Mouse (Mus musculus) forebrain, embryonic 16.5 days (tissue): ENCODE data around the gene Zfp423. TPM values are rescaled to one million over a fixed set of nuclear protein-coding genes. Genes with fewer than 3 reads are reported as not detected.
A peak's percentile ranks its signal among the peaks of the same experiment; 100 is the strongest.

Source experiments
- ATAC-seq: fragments of 200-750 bp; cut with Nextera tagmentation; 2 replicates; pipeline ENCODE4 v1.8.0; 2017; ENCODE audit warnings: mild to moderate bottlenecking, moderate library complexity
- H3K27ac ChIP-seq: fragments of 300-500 bp; sonication (generic); 2 replicates; pipeline ENCODE4 v1.5.1; 2014; ENCODE audit warnings: low read length, control low read depth
- H3K27me3 ChIP-seq: fragments of 300-500 bp; sonication (generic); replicated peaks from 2 replicates; pipeline ENCODE4 v1.6.1; 2014; ENCODE audit warnings: low read length; ENCODE audit not compliant: control insufficient read depth, insufficient read depth
- H3K36me3 ChIP-seq: fragments of 300-500 bp; sonication (generic); 2 replicates; pipeline ENCODE4 v1.6.1; 2014; ENCODE audit not compliant: control insufficient read depth, insufficient read depth
- H3K4me1 ChIP-seq: fragments of 300-500 bp; sonication (generic); replicated peaks from 2 replicates; pipeline ENCODE4 v1.6.1; 2014; ENCODE audit warnings: low read length; ENCODE audit not compliant: control insufficient read depth, insufficient read depth
- H3K4me2 ChIP-seq: fragments of 300-500 bp; sonication (generic); 2 replicates; pipeline ENCODE4 v1.6.1; 2014; ENCODE audit warnings: mild to moderate bottlenecking, low read length, control low read depth
- H3K4me3 ChIP-seq: fragments of 300-500 bp; sonication (generic); replicated peaks from 2 replicates; pipeline ENCODE4 v1.5.1; 2014; ENCODE audit warnings: mild to moderate bottlenecking, low read length, control low read depth
- H3K9ac ChIP-seq: fragments of 300-500 bp; sonication (generic); replicated peaks from 2 replicates; pipeline ENCODE4 v1.6.1; 2014; ENCODE audit warnings: low read depth, low read length, control low read depth
- H3K9me3 ChIP-seq: fragments of 300-500 bp; sonication (generic); 2 replicates; pipeline ENCODE4 v1.6.1; 2016; ENCODE audit warnings: low read length; ENCODE audit not compliant: control insufficient read depth
- WGBS: fragments of 180-500 bp; shearing (Covaris S2); extraction: QIAGEN DNeasy Blood & Tissue Kit; methylation state at CpG from one replicate; pipeline ENCODE4 v1.1.7; 2014; 5-methylcytosine and 5-hydroxymethylcytosine counted together
- polyA plus RNA-seq: library from polyadenylated mRNA; unstranded; fragments of >200 nt; fragmentation: Nextera tagmentation; extraction: Ambion mirVana; gene quantifications from 2 replicates; pipeline ENCODE4 v1.2.1, GENCODE M21; 2015

The Zfp423 gene
- polyA plus RNA-seq, 1 experiment from 2014 or later = 20.6 TPM

DNA sequence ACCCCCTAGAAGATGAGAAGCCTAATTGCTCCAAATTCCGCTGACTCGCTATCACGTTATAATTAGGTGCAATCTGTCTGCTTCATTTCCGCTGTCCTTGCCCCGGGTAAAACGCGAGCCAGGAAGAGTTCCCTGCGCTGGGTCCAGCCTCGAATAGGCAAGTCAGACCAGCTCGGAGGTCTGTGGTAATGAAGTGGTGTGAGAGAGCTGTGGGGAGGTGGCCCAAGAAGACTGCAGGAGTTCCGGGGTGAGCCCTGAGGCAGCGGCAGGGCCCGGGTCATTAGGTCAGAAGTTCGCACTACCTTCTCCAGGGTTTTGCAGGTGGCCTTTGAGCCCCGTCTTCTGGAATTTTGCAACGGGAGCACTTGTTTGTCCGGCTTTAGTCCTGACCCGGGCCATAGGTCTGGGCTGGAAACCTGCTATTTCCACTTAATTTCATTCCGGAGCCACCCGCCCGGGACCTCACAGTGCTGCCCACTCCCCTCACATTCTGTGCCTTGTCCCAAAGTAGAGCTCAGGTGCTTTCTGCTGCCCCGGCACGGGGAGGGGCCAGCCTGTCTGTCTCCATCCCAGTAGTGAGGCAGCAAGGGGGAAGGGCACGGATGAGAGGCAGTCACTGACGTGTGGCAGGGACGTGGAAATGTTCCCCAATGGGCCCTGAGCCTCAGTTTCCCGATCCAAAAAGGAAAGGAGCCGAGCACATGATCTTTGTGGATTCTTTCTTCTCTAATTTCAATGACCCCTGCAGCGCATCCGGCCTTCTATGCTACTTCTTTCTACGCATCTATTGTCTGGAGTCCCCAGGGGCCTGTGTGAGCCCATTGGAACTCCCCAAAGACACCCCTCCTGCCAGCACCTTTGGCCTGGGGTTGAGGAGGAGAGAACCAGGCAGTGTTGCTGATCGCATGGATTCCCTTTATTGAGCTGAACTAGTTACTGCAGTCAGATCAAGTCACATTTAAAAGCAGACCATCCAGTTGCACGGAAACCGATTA is 298.2 kb downstream of the Zfp423 start:
- Histone ChIP-seq H3K4me3 (no peak overlapping the region), H3K4me1 (peaks cover 46% of the 10 kb centered on the region), H3K4me2 (peak overlapping the region; percentile 62), H3K27ac (no peak overlapping the region), H3K27me3 (no peaks in the 10 kb centered on the region), H3K9ac (no peak overlapping the region), H3K36me3 (no peaks in the 10 kb centered on the region), H3K9me3 (no peaks in the 10 kb centered on the region)
- 12% methylated on average over 34 of the region's 34 CpGs for WGBS
- no peak for ATAC-seq

DNA sequence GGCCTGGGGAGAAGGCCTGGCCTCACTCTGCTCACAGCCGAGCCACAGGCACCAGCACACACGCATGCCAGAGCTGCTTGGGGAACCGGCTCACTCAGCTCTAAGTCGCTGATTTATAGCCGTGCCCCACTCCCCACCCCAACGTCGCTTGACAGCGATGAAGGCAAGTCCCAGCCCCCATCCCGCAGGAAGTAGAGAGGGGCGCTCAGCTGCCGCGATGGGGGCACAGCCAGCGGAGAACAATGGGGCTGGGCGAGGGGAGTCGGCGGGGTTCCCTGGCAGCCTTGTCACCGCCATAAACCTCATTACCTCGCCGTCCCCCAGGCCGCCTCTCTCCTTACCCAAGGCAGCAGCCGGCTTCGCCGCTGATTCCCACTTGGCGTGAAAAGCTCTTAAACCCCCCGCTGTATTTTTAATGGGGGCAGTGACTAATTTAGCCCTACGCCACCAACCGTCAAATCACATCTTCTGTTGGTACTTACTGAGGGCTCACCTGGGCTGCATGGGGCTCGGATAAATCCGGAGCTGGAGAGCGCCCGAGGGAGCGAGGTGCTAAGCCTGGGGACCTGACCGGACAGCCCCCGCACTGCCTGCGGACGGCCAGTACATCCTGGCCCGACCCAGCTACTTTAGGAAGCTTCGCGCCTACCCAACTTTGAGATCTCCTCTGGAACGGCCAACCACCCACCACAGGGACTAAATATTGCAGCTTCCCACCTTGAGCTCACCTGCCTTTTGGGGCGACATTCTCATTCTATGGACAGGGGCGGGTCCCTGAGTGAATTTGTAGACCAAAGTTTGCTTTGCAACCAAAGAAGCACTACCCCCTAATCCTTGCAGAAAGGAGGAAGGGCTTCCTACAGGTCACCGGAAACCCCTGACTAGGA is 299.1 kb downstream of the Zfp423 start:
- Histone ChIP-seq H3K4me1 (peaks cover 48% of the 10 kb centered on the region), H3K27me3 (no peaks in the 10 kb centered on the region), H3K9me3 (no peaks in the 10 kb centered on the region), H3K4me2 (peak overlapping the region; percentile 62), H3K4me3 (peak overlapping the region; percentile 37), H3K27ac (no peak overlapping the region), H3K9ac (peak overlapping the region; percentile 45), H3K36me3 (no peaks in the 10 kb centered on the region)
- peak; percentile 27 for ATAC-seq
- WGBS = 3% methylated on average over 43 of the region's 43 CpGs

DNA sequence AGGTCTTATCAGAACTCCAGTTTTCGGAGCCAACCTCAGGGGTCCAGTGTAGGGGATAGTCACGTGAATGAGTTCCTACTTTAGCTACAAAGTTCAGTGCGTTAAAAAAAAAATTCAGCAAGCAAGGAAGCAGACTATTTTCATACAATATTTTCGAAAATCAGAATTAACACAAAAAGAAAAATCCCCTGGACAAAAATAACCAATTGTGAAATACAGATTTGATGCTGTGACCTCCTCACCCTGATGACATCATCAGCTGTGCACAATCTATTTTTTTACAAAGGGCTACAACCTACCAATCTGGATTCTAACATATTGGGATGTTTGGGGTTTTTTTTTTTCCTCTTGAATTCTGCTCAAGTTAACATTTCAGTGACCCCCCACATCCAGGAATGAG is 301.9 kb downstream of the Zfp423 start:
- H3K4me3 ChIP-seq = no peak overlapping the region
- H3K4me1 ChIP-seq = peaks cover 34% of the 10 kb centered on the region
- no peak overlapping the region for H3K9ac ChIP-seq
- peaks cover 3% of the 10 kb centered on the region; the same call in 1 of the 2 replicates for H3K9me3 ChIP-seq
- no peak overlapping the region for H3K4me2 ChIP-seq
- no peaks in the 10 kb centered on the region for H3K36me3 ChIP-seq
- WGBS = 83% methylated on average over 4 of the region's 4 CpGs
- no peaks in the 10 kb centered on the region for H3K27me3 ChIP-seq
- H3K27ac ChIP-seq = no peak overlapping the region
- ATAC-seq = no peak

DNA sequence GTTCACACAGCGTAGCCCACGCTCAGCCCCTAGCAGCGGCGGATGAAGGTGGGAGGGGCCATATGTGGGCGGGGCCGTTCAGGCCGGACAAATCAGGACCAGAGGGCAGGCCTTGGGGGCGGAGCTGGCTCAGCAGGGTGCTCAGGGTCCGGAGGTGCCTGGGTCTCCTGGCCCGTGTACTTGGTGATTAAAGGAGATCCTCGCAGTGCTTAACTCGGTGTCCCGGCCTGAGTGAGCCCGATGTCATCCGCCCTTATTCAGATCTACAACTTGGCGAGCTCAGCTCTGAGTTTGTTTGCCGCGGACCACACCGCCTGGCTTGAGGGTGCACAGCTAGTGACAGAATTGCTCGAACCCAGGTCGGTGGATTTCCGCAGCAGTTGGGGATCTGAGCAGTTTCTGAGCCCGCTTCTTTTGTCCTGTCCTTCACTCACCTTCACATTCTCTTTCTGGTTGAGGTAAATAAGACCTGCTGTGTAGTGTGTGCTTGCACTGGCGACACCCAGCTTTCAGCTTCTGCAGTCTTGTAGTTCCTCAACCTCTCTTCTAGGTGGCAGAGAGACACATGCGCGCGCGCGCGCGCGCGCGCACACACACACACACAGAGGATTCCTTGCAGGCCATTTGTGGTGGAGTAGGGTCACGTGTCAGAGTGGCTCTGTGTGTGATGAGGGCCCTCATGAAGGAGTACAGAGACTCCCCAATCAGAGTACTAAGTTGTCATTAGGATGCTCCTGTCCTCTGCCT is 302.7 kb downstream of the Zfp423 start:
- Histone ChIP-seq H3K27ac (no peak overlapping the region), H3K4me3 (peak overlapping the region; percentile 40), H3K9ac (peak overlapping the region; percentile 35; the same call in 1 of the 2 replicates), H3K9me3 (peaks cover 3% of the 10 kb centered on the region; the same call in 1 of the 2 replicates), H3K36me3 (no peaks in the 10 kb centered on the region), H3K27me3 (no peaks in the 10 kb centered on the region), H3K4me1 (peaks cover 30% of the 10 kb centered on the region), H3K4me2 (peak overlapping the region; percentile 60)
- peak; percentile 67 for ATAC-seq
- 8% methylated on average over 35 of the region's 35 CpGs for WGBS

DNA sequence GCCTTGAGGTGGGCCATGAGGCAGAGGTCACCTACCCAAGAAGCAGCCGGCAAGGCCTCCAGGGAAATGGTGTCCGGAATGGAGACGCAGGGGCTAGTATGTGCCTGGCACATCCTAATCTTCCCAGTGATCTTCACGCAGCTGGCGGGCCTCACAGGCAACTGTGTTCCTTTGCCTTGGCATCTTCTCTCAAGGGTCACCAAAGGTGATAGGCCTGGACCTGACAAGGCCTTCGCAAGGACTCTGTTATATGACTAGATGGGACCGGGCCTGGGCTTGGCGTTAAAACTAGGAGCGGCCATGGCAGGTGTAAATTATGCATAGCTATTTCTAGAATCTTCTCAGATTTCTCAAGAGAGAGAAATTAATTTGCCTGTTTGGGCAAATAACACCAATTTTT is 303.4 kb downstream of the Zfp423 start:
- Histone ChIP-seq H3K4me2 (no peak overlapping the region), H3K4me1 (peaks cover 23% of the 10 kb centered on the region), H3K9me3 (peaks cover 3% of the 10 kb centered on the region; the same call in 1 of the 2 replicates), H3K4me3 (no peak overlapping the region), H3K36me3 (no peaks in the 10 kb centered on the region), H3K27me3 (no peaks in the 10 kb centered on the region), H3K9ac (no peak overlapping the region), H3K27ac (no peak overlapping the region)
- no peak for ATAC-seq
- 80% methylated on average over 9 of the region's 9 CpGs for WGBS

DNA sequence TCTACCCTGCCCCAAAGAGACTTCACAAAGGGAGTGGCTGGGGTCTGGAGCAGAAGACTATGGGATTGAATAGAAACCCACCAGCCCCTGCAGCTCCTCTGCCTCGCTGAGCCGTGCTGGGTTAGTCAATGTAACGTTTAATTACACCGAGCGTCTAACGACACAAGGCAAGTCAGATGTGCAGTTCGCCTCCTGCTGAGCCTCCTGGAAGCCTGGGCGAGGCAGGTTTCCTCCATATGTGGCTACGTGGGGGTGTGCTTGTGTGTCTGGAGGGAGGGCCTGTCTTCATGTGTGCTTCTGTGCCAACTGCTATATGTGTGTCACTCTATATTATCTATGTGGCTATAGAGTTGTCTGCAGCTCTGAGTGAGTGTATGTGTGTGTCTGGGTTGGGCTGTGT is 311.6 kb downstream of the Zfp423 start:
- no peaks in the 10 kb centered on the region for H3K36me3 ChIP-seq
- no peak overlapping the region for H3K27ac ChIP-seq
- H3K4me2 ChIP-seq = no peak overlapping the region
- no peak overlapping the region for H3K4me3 ChIP-seq
- no peaks in the 10 kb centered on the region for H3K27me3 ChIP-seq
- peaks cover 21% of the 10 kb centered on the region for H3K4me1 ChIP-seq
- no peak for ATAC-seq
- H3K9ac ChIP-seq = no peak overlapping the region
- H3K9me3 ChIP-seq = no peaks in the 10 kb centered on the region
- WGBS = 41% methylated on average over 9 of the region's 9 CpGs

DNA sequence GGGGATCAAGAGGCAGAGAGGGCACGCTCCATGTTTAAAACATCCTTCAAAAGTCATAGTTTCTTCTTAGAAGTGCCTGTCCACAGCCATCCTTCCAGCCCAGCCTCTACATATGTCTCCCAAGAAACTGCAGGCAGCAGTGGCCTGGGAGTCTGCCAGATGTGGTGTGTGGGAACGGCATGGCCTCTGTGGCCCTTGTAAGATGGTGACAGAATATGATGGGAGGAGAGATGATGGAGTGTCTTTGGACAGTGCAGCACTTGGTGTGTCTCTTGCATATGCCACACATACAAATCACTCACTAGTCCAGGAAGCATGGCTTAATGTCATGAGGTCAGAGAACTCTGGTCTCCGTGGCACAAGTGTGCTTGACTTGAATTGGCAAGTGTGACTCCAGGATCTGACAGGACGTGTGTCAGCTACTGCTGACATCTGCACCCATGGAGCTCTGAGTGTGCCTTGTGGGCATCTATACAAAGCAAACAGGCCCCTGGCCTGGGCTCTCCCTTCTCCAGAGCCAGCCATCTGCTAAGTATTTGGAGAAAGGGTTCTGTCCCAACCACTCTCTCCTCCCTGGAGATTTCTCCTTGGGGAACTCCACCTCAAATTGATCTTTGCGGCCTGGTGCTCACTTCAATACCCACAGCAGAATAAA is 313.4 kb downstream of the Zfp423 start:
- no peak for ATAC-seq
- no peak overlapping the region for H3K4me2 ChIP-seq
- no peaks in the 10 kb centered on the region for H3K36me3 ChIP-seq
- no peak overlapping the region for H3K4me3 ChIP-seq
- WGBS = 61% methylated on average over 5 of the region's 5 CpGs
- H3K9ac ChIP-seq = no peak overlapping the region
- no peaks in the 10 kb centered on the region for H3K27me3 ChIP-seq
- peak overlapping the region; percentile 51 for H3K27ac ChIP-seq
- H3K9me3 ChIP-seq = no peaks in the 10 kb centered on the region
- peaks cover 21% of the 10 kb centered on the region for H3K4me1 ChIP-seq

DNA sequence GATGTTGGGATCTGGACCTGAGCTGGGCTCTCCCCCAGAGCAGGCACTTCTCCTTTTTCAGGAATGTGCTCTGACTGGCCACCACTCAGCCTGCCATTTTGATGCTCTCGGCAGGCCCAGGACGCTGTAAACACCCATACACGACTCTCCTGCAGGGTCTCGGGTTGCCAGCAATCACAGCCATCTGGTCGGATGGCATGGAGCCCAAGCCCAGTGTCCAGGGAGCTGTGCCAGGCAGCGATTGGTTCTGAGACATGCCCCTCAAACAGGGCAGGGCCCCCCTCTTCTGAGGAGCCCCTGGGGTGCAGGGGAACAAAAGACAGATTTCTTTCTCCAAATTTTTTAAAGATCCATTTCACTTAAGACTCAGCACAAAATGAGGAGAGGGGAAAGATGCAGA is 314.0 kb downstream of the Zfp423 start:
- Histone ChIP-seq H3K27me3 (no peaks in the 10 kb centered on the region), H3K9ac (0 out of 2 replicates have a peak overlapping the region, but pooled peaks have one; percentile 19), H3K4me2 (peak overlapping the region; percentile 12; the same call in 1 of the 2 replicates), H3K4me3 (no peak overlapping the region), H3K9me3 (no peaks in the 10 kb centered on the region), H3K36me3 (no peaks in the 10 kb centered on the region), H3K4me1 (peaks cover 21% of the 10 kb centered on the region), H3K27ac (peak overlapping the region; percentile 51)
- 5% methylated on average over 6 of the region's 6 CpGs for WGBS
- peak; percentile 91 for ATAC-seq
